Mouse (Mus musculus) heart, adult 2 months (tissue): ENCODE measurements around the gene Zbtb7a.

Experiments
- CTCF ChIP-seq: fragments of 200-600 bp; IDR thresholded peaks from 2 replicates; pipeline ENCODE4 v1.8.1; 2022; ENCODE audit warnings: antibody characterized with exemption, mild to moderate bottlenecking, moderate library complexity
- POLR2A ChIP-seq: fragments of 200-500 bp; IDR thresholded peaks from 2 replicates; pipeline ENCODE4 v1.6.1; 2011; ENCODE audit warnings: mild to moderate bottlenecking, low read depth, low read length, control low read depth; ENCODE audit not compliant: insufficient read depth

- TF ChIP-seq POLR2A (peak; percentile 77), CTCF (peak; percentile 24; the same call in 1 of the 2 replicates)
These were observed 57.4 kb downstream of the Zbtb7a start for GRCm38 (mm10) chr10:81192270-81192967.
